Mouse (Mus musculus) kidney, postnatal 25 days (tissue): ENCODE results near the gene Mindy4b-ps.
A peak's percentile ranks its signal among the peaks of the same experiment; 100 is the strongest.
"Not testable (repeated sequence)": the region's sequence is repeated elsewhere in the genome, so short reads cannot be mapped to it uniquely, and the experiment has no call there.

Experiments
- DNase-seq, 2 experiments: peaks; one replicate each; pipeline ENCODE4 v3.0.0; 2021; ENCODE audit warnings: mixed read lengths in 2 of 2

The Mindy4b-ps gene

DNA sequence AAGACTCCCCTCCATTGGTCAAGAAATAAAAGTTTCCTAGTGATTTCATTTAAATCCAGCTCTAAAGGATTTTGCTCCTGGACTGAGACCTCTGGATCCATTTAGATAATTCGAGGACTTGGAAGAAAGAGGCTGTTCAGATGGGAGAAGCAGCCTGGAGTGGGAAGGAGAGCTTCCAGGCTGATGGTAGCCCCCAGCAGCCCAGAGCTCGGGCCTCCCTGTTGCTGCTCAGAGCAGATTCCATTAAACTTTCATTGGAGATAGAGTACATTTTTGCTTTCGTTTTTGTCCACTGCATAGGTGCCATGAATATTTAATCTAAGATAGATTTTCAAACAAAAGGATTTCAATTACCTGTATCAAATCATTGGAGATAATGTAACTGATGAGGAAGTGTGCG is at the start of gene Mindy4b-ps:
Gene Mindy4b-ps, minus strand, starts transcription at position 101 of the 400 bp plus-strand sequence.
- no peak for DNase-seq

DNA sequence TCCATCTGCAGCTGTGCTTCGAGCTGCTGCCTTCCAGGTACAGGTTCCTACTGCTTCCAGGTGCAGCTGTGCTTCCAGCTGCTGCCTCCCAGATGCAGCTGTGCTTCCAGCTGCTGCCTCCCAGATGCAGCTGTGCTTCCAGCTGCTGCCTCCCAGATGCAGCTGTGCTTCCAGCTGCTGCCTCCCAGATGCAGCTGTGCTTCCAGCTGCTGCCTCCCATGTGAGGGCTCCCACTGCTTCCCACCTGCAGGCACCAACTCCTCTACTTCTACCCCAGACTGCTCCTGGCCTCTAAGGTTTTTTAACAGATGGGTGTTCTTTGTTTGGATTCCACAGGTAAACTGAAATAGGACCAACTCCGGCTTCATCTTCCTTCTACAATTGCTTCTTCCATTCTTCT is 49.8 kb upstream of the Mindy4b-ps start:
- not testable (repeated sequence) for DNase-seq

DNA sequence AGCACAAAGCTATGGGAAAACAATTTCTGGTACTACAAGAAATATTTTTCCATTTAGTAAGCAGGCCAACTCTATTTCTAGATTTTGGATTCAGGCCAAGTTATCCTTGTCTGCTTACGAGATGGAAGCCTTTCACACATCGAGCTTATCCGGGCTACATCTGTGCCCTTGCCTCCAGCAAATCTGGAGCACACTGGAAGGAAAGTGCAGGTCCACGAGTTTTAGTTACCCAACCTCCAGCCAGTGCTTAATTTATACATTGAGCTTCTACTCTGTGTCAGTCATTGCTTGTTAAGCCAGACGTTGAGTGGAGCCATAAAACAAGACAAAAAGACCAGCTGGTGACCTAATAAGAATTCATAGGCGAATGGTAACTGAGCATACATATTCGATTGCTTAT is 43.6 kb upstream of the Mindy4b-ps start:
- no peak for DNase-seq

DNA sequence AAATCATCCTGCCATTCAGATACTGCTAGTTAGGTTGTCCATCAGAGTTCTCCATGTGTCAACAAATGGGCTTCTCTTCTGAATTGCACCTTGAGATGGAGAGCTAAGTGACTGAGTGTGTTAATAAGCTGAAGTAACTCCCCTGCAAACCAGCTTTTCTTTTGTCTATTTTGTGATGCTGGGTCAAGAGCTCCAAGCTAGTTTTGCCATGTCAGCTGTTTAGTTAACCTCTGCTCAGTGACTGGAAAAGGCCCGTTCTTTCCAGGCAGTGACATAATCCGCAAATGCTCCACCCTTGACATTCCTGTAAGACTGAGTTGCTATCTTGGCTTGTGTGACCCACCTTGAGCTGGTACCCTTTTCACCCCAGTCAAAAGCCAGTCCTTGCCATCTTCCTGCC is 40.9 kb upstream of the Mindy4b-ps start:
- no peak for DNase-seq

DNA sequence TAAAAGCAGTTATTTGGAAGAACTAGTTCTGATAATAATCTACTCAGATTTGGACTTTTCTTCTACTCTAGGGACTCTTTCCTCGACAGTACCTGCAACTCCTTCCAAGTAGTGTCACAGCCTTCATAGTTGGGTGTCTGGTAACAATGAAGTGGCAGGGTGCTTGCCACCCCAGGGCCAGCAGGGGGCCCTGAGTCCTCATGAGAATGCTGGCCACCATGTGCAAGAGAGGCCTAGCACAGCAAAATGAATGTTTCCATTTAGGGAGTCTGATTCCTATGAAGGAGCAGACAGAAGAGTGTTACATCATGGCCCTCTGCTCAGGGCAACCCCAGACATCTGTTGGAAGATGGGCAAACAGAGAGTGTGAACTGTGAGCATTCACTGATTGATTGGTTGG is 21.3 kb upstream of the Mindy4b-ps start:
- no peak for DNase-seq

DNA sequence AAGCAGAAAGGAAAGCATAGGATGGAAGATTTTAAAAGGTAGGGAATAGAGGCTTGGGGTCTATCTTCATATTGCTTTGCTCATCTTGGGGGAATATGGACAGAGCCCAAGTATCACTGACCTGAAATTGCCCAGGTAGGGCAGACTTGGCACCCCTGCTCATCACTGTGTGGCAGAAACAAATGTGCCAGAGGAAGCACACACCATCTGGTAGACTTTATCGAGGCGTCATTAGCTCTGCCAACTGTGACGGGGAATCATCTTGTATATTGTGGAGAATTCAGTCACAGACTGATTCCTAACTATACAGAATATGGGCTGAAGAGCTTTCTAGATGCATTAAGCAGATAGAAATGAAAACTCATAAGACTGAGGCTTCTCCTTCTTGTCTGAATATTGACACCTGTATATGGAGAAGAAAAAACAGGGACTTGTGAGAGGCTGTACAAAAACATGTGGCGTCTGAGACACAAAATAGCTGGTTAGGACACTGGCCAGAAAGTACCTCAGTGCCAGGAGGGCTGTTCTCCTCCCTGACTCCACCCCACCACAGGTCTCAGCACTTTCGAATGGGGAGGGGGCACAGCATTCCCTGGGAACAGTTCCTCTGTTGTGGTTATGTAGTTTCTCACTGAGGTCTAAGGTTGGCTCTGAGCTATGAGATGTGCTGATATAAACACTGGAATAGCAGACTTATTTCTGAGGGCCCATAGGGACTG is 11.5 kb upstream of the Mindy4b-ps start:
- DNase-seq: no peak

DNA sequence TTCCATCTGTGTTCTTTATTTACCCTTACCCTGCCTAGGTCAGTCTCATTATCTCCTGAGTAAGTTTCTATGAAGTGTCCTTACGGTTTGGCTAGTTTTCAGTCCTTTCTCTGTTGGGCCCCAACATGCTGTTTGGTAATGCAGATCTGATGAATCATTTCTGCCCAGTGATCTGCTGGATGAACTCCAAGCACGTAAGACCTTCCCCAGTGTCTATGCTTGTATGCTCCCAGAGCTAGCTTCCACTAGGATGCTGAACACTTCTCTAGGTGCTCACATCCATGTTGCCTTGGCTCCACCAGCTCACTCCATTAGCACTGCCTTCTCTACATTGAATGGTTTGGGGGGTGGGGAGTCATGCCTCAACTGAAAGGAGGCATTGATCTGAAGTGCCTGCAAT is 10.8 kb upstream of the Mindy4b-ps start:
- DNase-seq: no peak

DNA sequence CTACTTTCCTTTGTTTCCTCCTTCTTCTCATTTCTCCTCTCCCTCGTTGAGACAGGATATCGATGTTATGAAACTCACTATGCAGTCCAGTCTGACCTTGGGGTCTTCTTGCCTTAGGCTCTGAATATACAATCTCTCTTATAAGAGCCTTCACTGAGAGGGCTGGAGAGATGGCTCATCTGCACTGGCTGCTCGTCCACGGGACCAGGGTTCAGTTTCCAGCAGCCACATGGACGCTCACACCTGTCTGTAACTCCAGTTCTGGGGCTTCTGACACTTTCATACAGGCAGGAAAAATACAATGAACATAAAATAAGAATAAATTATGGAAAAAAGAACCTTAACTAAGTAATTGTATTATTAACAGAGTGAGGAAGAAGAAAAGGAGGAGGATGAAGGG is 9.5 kb upstream of the Mindy4b-ps start:
- DNase-seq: no peak

DNA sequence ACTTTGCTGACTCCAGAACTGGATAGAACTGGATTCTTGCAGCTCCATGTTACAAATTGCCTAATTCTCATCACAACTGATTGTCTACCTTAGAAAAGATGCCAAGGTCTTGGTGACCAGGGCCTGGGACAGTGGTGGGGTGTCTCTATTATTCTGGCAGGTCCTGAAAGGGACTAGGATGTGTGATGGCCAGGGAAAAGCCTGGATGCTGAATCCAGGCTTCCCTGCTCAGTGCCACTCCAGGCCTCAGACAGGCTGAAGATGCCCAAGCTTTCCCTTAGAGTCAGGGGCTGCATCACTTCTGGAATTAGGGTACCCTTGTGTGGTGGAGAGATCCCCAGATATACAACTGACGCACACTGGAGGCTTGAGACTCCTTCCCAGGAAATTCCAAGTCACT is 7.8 kb upstream of the Mindy4b-ps start:
- no peak for DNase-seq

DNA sequence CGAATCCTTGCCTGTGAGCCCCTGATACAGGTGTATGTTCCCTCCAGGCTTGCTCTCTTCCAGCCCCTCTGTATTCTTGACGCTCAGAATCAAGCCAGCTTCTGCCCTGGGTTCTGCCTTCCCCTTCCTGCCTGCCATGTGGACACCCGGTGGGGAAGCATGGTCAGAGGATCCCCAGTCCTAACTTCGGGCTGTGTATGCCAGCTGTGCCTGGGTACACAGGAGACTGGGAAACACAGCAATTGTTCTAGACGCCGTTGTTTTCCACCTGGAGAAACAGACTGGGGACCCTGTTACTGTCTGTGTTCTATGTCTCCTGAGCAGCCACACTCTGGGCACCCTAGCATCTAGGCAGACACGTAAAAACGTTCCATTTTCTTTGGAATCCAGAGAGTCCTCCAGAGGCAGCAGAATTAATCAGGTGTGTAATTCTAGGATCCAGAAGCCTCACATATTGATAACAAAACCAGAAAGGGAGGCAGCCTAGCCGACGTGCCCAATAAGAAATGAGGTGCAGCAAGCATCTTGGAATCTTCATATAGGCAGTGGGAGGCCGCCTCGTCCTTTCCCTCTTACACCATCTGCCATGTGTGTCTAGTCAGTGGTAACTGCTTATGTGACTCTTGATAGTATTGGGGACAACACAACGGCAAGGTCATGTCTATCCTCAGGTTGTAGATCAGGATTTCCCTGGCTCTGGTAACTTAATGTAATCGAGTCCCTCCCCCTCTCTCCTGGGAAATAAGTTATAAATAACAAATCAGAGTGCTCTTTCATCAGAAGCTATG is 6.4 kb upstream of the Mindy4b-ps start:
- no peak for DNase-seq

DNA sequence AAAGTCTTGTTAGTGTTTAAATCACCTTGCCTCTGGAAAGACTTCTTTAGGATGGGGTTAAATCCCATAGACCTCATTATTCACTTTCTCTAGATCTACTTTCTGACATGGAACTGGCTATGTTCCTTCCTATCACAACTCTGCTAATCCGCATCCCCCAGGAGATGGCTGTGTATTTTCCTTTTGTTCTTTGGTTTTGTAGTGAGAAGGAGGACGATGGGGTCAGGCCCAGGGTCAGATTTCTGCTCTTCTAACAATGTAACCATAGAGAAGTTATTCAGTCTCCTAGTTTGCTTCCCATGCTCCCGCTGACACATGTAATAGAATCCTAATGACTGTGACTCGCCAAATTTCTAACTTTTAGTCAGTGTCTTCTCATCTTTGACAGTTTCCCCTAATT is 4.2 kb upstream of the Mindy4b-ps start:
- DNase-seq: no peak

DNA sequence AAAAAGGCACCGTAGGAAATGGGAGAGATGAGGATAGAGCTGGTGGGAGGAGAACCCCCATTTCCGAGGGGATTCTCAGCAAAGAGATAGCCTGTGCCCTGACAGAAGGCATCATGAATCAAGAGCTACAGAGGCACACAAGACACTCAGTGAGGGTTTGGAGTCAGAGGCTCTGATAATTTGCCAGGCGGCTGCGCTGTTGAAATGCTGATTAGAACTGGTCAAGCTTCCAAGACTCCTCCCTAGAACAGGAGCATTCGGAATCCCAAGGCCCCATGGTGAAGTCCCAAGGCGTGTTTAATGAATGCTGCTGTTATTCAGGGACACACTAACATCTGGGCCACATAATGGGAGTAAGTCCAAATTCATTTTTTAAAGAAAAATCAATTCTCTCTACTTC is 4.8 kb downstream of the Mindy4b-ps start:
- DNase-seq: peak in 1 of 2 experiments; percentile 42

DNA sequence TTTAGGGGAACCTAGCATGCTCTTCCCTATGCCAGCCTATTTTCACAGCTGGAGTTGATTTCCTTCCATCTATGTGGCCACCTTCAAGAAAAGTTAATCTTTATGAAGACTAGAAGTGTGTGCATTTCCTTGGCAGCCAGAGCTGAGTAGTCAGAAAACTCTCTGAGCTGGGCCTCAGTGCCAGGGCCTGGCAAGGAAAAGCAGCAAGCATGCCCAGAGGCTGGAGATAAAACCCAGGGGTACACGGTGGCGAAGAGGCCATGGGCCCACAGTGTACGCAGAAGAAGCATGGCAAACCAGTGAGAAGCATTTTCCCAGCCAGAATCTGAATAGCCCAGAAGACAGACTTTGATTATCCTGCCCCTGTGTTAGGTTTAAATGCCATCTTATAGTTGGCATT is 7.9 kb downstream of the Mindy4b-ps start:
- no peak for DNase-seq

DNA sequence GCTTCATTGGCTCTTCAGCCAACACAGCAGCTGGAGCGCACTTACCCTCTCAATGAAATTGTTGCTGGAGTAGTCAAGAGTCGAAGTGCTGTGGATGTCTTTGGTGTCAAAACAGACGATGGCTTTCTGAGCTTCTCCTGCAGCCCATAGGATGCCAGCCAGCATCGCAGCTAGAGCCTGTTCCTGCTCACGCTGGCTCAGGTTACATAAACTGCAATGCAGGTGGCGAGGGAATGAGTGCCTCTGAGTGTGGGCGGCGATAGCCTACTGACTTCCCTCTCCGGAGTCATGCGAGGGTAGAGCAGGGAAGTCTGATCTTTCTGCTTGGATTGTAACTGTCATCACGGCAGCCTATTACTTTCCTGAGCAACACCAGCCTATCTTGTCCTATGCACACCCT is 11.8 kb downstream of the Mindy4b-ps start:
- DNase-seq: no peak

DNA sequence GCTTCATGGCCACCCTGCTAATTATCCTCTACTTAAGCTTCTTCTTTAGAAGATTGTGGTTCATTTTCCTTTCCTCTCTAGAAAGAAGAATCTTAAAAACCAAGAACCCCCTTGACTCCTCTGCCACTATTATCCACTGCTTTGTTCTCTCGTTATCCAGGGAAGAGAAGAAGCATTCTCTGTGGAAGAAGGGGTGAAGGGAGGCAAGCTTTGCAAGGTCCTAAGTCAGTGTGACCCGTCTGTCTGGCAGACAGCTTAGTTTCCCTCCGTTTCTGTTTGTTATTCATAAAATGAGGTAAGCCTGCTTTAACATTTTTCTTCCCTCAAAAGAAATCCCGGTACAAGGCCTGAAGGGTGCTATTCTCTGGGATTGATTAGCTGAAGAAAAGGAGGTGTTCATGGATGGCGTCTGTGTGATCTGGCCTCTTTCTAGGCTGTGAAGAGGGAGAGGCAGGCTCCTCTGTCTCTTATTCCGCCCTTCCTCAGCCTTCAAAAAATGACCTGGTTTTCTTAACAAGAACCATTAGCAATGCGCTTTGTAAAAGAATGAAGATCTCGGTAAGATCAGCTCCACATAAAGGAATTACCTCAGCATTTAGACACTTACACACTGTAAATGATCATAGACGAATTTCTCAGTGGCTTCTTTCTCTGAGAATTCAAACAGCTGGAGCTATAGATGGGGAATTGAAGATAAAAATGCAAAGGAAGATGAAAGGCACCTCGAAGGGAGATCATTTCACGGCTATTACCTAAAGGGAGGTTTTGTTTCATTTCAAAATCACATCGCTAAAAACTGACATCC is 12.8 kb downstream of the Mindy4b-ps start:
- DNase-seq: no peak

DNA sequence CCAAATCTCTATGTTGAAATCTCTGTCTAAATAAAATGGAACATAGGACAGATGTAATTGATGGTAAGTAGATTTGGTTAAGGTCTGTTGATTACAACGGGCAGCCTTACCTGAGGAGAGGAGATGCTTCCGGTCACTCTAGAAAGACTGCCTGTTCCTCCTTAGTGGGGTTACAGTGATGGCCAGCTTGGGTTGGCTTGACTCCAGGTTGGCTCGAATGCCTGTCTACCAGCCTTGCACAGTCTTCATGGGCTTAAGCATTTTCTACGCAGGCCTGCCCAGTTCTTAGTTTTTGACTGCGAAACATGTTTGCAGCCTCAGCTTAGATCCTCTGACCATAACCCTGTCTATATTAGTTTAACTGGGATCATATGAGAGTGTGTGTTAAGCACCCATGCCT is 13.5 kb downstream of the Mindy4b-ps start:
- no peak for DNase-seq

DNA sequence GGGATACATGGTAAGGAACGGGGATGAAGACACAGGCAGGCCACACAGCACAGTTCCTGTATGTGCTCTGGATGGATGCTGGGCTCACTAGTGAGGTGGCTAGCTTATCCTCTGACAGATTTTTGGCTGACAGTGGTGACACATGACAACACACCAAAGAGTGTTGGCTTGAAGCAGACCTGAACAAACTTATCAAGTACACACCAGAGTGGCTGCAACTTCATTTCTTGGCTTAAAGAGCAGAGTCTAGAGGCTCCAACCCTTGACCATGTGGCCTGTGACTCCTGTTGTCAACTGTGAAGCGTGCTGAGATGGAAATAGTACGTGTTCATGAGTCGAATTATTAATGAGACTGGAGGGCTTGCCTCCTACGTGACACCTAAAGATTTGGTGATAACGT is 17.4 kb downstream of the Mindy4b-ps start:
- DNase-seq: no peak

DNA sequence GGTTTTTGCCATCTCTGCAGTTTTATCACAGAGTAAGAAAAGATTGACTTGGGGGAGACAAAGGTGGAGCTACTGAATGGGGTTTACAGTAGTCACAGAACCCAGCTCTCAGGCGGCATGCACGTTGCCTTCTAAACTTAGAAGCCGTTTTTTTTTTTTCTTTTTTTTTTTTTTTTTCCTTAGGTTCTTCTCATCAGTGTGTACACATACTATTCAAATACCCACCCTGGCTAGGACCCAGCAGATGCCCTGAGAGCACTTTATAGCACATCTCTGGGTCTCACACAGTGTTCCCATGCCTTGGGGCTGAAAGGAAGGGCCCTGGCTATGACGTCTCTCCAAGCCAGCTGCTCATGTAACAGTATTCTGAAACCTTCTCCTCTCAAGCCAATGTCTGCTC is 23.4 kb downstream of the Mindy4b-ps start:
- DNase-seq: no peak

DNA sequence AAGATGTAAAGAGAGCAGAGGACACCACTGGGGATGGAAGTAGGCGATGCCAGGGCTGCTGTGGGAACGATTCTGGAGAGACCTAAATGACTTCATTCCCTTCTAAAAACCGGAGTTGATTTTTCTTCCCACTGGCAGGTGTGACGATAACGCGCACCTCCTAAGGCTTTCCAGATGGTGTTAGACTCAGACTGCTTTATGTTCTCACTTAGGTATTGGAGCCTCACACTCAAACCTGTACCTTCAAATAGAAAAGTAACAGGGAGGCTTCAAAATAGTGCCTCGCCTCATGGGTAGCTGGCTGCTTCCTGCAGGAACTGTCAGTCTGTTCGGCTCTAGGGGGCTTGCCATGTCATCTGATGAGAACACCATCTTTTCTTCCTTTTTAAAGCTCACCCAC is 23.9 kb downstream of the Mindy4b-ps start:
- DNase-seq: no peak

DNA sequence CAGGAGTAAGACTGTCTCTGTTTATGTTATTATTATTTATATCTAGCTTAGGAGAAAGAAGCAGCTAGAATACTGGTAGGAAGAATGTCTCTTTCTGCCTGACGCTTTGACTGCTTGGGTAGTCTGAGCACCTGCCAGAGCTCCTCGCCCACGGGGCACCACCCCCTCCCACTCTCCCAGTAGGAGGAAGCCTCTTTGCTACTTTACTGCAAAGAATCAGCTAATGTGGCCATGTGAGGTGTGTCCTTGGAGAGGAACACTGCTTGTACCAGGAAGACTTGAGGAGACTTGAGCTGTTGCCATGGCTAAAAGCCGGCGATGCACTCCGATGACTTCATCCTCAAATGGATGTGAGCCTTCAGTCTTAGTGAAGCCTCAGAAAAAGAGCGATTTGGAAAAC is 32.6 kb downstream of the Mindy4b-ps start:
- no peak for DNase-seq

DNA sequence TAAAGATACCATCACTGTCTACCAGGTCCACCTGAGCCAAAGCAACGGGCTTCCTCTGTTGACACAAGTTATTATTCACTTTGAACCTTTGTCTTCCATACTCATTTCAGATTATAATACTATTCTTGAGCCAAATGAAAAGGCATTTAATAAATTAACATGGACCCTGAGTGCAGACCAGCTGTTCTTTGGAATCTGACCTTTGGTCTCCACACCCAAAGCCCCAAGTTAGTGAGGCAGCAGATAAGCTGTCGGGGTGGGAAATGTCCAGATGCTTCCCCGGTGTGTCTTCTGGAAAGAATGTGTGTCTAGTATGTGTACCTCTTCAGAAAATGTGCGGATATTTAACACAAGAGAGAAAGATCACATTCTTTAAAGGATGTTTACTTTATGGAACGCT is 33.1 kb downstream of the Mindy4b-ps start:
- DNase-seq: no peak

DNA sequence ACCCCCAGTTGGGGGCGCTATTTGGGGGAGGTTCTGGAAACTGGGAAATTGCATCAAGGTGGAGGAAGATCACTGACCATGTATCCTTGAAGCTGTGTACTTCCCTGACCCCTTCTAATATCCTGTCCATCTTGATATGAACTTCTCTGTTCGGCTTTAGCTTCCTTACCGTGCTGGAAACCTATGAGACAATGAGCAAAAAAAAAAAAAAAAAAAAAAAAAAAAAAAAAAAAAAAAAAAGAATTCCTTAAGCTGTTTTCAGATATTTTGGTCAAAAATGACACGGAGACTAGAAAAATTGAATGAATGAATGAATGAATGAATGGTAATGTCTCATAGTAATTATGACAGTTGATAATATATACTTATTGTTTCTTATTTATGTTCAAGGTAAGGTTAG is 35.6 kb downstream of the Mindy4b-ps start:
- no peak for DNase-seq

DNA sequence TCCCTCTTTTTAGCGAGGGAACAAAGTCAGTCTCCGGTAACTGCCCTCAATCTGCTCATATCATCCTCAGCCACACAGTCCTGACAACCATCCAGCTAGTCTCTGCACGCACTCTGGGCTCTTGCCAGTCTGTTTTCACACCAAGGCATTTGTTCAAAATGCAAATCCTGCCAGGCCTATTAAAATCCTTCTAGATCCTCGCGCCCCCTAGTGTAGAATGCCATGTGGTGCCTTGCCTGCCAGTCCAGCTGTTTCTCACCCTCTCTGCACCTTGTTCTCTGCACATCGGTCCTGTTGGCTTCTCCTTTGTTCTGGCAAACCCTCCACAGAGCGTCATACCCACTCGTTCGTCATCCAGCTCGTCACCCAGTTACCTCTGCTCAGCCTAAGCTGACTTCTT is 36.2 kb downstream of the Mindy4b-ps start:
- peak; percentile 65 to 79 for DNase-seq
